Mouse (Mus musculus): ENCODE measurements around the gene Lmbr1l. TPM values are rescaled to one million over a fixed set of nuclear protein-coding genes. Genes with fewer than 3 reads are reported as not detected.

The Lmbr1l gene
- polyA plus RNA-seq, 1 experiment from 2014 or later: 23.4 TPM

GRCm38 (mm10) chr15:98917091-98917490, 940 bp downstream of the Lmbr1l start:
- Histone ChIP-seq H3K4me2 (peak overlapping the region; percentile 88), H3K27me3 (no peaks in the 10 kb centered on the region), H3K9me3 (no peaks in the 10 kb centered on the region), H3K27ac (peak overlapping the region; percentile 96), H3K36me3 (peaks cover 31% of the 10 kb centered on the region), H3K4me1 (replicated peaks) (peaks cover 11% of the 10 kb centered on the region), H3K9ac (replicated peaks) (peak overlapping the region; percentile 80), H3K4me3 (replicated peaks) (peak overlapping the region; percentile 86)
- no peak for ATAC-seq (ENCODE audit: insufficient number of reproducible peaks, insufficient read depth, low FRiP score, low TSS enrichment, low read depth)
- under 1% methylated on average over 14 of the region's 14 CpGs for WGBS

GRCm38 (mm10) chr15:98916016-98916415, 2.0 kb downstream of the Lmbr1l start:
- Histone ChIP-seq H3K27me3 (no peaks in the 10 kb centered on the region), H3K9ac (replicated peaks) (0 out of 2 replicates have a peak overlapping the region, but pooled peaks have one; percentile 80), H3K4me2 (peak overlapping the region; percentile 88), H3K4me1 (replicated peaks) (peaks cover 11% of the 10 kb centered on the region), H3K27ac (no peak overlapping the region), H3K36me3 (peaks cover 42% of the 10 kb centered on the region), H3K4me3 (replicated peaks) (peak overlapping the region; percentile 86), H3K9me3 (no peaks in the 10 kb centered on the region)
- WGBS: 88% methylated on average over 4 of the region's 4 CpGs
- ATAC-seq (ENCODE audit: insufficient number of reproducible peaks, insufficient read depth, low FRiP score, low TSS enrichment, low read depth): no peak

- Histone ChIP-seq H3K9me3 (no peaks in the 10 kb centered on the region), H3K4me3 (replicated peaks) (no peak overlapping the region), H3K27me3 (no peaks in the 10 kb centered on the region), H3K9ac (replicated peaks) (no peak overlapping the region), H3K4me1 (replicated peaks) (peaks cover 11% of the 10 kb centered on the region), H3K27ac (no peak overlapping the region), H3K4me2 (no peak overlapping the region), H3K36me3 (peaks cover 53% of the 10 kb centered on the region)
- ATAC-seq (ENCODE audit: insufficient number of reproducible peaks, insufficient read depth, low FRiP score, low TSS enrichment, low read depth): no peak
- 92% methylated on average over 6 of the region's 6 CpGs for WGBS
Measured at GRCm38 (mm10) chr15:98914903-98915302, 3.1 kb downstream of the Lmbr1l start.

- Histone ChIP-seq H3K36me3 (peaks cover 68% of the 10 kb centered on the region), H3K27me3 (peaks cover 15% of the 10 kb centered on the region), H3K9me3 (no peaks in the 10 kb centered on the region), H3K4me3 (replicated peaks) (no peak overlapping the region), H3K9ac (replicated peaks) (no peak overlapping the region; the same call in 1 of the 2 replicates), H3K4me2 (no peak overlapping the region), H3K27ac (no peak overlapping the region), H3K4me1 (replicated peaks) (no peaks in the 10 kb centered on the region)
- no peak for ATAC-seq (ENCODE audit: insufficient number of reproducible peaks, insufficient read depth, low FRiP score, low TSS enrichment, low read depth)
- WGBS: 30% methylated on average over 10 of the region's 10 CpGs
Measured at GRCm38 (mm10) chr15:98904692-98905091, 13.3 kb downstream of the Lmbr1l start.

- Histone ChIP-seq H3K4me3 (replicated peaks) (no peak overlapping the region), H3K4me1 (replicated peaks) (peaks cover 11% of the 10 kb centered on the region), H3K9ac (replicated peaks) (no peak overlapping the region), H3K27ac (no peak overlapping the region), H3K9me3 (no peaks in the 10 kb centered on the region), H3K36me3 (peaks cover 47% of the 10 kb centered on the region), H3K4me2 (no peak overlapping the region), H3K27me3 (peaks cover 36% of the 10 kb centered on the region)
- 88% methylated on average over 2 of the region's 2 CpGs for WGBS
- ATAC-seq (ENCODE audit: insufficient number of reproducible peaks, insufficient read depth, low FRiP score, low TSS enrichment, low read depth): no peak
Measured at GRCm38 (mm10) chr15:98902600-98902999, 15.4 kb downstream of the Lmbr1l start.

DNA sequence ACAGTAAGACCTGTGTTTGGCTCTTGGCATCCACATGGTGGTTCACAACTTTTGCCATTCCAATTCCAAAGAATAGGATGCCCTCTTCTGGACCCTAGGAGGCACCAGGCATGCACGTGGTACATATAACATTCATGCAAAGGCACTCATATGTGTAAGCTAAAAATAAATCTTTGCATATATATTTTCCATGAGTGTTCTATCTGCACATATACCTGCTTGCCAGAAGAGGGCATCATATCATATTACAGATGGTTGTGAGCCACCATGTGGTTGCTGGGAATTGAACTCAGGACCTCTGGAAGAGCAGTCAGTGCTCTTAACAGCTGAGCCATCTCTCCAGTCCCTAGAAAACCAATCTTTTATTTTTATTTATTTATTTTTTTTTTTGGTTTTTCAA, 16.5 kb downstream of the Lmbr1l start:
- 66% methylated on average over 1 of the region's 1 CpGs for WGBS
- H3K4me2 ChIP-seq: no peak overlapping the region
- no peak for ATAC-seq (ENCODE audit: insufficient number of reproducible peaks, insufficient read depth, low FRiP score, low TSS enrichment, low read depth)
- H3K4me1 ChIP-seq (replicated peaks): peaks cover 15% of the 10 kb centered on the region
- H3K27me3 ChIP-seq: peaks cover 47% of the 10 kb centered on the region
- H3K9ac ChIP-seq (replicated peaks): no peak overlapping the region
- H3K27ac ChIP-seq: no peak overlapping the region
- H3K9me3 ChIP-seq: no peaks in the 10 kb centered on the region
- no peak overlapping the region for H3K4me3 ChIP-seq (replicated peaks)
- peaks cover 37% of the 10 kb centered on the region for H3K36me3 ChIP-seq

GRCm38 (mm10) chr15:98897928-98898800, 19.9 kb downstream of the Lmbr1l start, which contains the start of gene Dhh:
Dhh (minus strand) TSS chr15:98898540.
- Histone ChIP-seq H3K9ac (replicated peaks) (0 out of 2 replicates have a peak within 1 kb of the TSS, but pooled peaks have one; percentile 23), H3K9me3 (no peaks in the 10 kb centered on the region), H3K36me3 (peaks cover 7% of the 10 kb centered on the region), H3K4me3 (replicated peaks) (peak within 1 kb of the TSS; percentile 29), H3K4me2 (peak within 1 kb of the TSS; percentile 50), H3K27ac (no peak within 1 kb of the TSS), H3K27me3 (peaks cover 80% of the 10 kb centered on the region), H3K4me1 (replicated peaks) (peaks cover 41% of the 10 kb centered on the region)
- 1% methylated on average over 41 of the region's 41 CpGs for WGBS
- ATAC-seq (ENCODE audit: insufficient number of reproducible peaks, insufficient read depth, low FRiP score, low TSS enrichment, low read depth): no peak

GRCm38 (mm10) chr15:98897495-98897894, 20.5 kb downstream of the Lmbr1l start:
- Histone ChIP-seq H3K9ac (replicated peaks) (no peak overlapping the region), H3K4me2 (peak overlapping the region; percentile 50), H3K27ac (no peak overlapping the region), H3K4me3 (replicated peaks) (no peak overlapping the region; the same call in 1 of the 2 replicates), H3K36me3 (no peaks in the 10 kb centered on the region), H3K27me3 (peaks cover 87% of the 10 kb centered on the region), H3K4me1 (replicated peaks) (peaks cover 41% of the 10 kb centered on the region), H3K9me3 (no peaks in the 10 kb centered on the region)
- no peak for ATAC-seq (ENCODE audit: insufficient number of reproducible peaks, insufficient read depth, low FRiP score, low TSS enrichment, low read depth)
- 4% methylated on average over 10 of the region's 10 CpGs for WGBS

- Histone ChIP-seq H3K4me1 (replicated peaks) (peaks cover 41% of the 10 kb centered on the region), H3K36me3 (no peaks in the 10 kb centered on the region), H3K4me3 (replicated peaks) (peak overlapping the region; percentile 37), H3K9ac (replicated peaks) (peak overlapping the region; percentile 58), H3K27ac (no peak overlapping the region), H3K27me3 (peaks cover 100% of the 10 kb centered on the region), H3K4me2 (peak overlapping the region; percentile 62), H3K9me3 (no peaks in the 10 kb centered on the region)
- no peak; the same call in 1 of the 2 replicates for ATAC-seq (ENCODE audit: insufficient number of reproducible peaks, insufficient read depth, low FRiP score, low TSS enrichment, low read depth)
- 2% methylated on average over 41 of the region's 41 CpGs for WGBS
Measured at GRCm38 (mm10) chr15:98895635-98896589, 22.1 kb downstream of the Lmbr1l start.

GRCm38 (mm10) chr15:98894746-98895634, 23.0 kb downstream of the Lmbr1l start:
- peaks cover 96% of the 10 kb centered on the region for H3K27me3 ChIP-seq
- no peak overlapping the region for H3K27ac ChIP-seq
- H3K36me3 ChIP-seq: no peaks in the 10 kb centered on the region
- WGBS: 2% methylated on average over 38 of the region's 38 CpGs
- peak overlapping the region; percentile 58; the same call in 1 of the 2 replicates for H3K9ac ChIP-seq (replicated peaks)
- H3K4me3 ChIP-seq (replicated peaks): peak overlapping the region; percentile 51
- peak overlapping the region; percentile 97 for H3K4me2 ChIP-seq
- no peaks in the 10 kb centered on the region for H3K9me3 ChIP-seq
- no peak for ATAC-seq (ENCODE audit: insufficient number of reproducible peaks, insufficient read depth, low FRiP score, low TSS enrichment, low read depth)
- H3K4me1 ChIP-seq (replicated peaks): peaks cover 41% of the 10 kb centered on the region
